Mouse (Mus musculus) thymus, postnatal 36 days (tissue): ENCODE data around the gene Pick1.

Experiments
- DNase-seq, 2 experiments: peaks; one replicate each; pipeline ENCODE4 v3.0.0; 2022; ENCODE audit warnings: mixed read lengths in 2 of 2

Gene Pick1

DNA sequence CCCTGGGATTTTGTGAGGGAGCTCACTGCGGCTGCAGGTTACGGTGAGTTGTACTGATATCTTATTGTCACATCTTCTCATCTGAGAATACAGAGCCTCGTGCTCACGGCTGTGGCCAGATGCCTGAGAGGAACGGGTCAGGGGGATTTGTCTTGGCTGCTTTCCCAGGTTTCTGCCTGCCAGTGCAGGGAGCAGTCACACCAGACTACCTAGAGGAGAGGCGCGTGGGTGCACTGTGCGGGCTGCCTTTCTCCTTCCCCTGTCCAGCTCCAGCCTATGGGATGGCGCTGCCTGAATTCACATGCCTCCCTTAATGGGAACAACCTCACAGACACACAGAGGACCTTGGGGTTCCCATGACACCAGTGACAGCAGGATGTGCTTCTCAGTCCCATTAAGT, 6.3 kb downstream of the Pick1 start:
- DNase-seq, result no peak

GRCm38 (mm10) chr15:79238036-79238435, 9.1 kb downstream of the Pick1 start:
- DNase-seq, result no peak

GRCm38 (mm10) chr15:79242574-79243233, 13.7 kb downstream of the Pick1 start:
- no peak for DNase-seq

- peak; percentile 92 to 94 for DNase-seq
Observed at GRCm38 (mm10) chr15:79243234-79244042, 14.5 kb downstream of the Pick1 start.

GRCm38 (mm10) chr15:79244071-79244893, 15.3 kb downstream of the Pick1 start:
- no peak for DNase-seq

DNA sequence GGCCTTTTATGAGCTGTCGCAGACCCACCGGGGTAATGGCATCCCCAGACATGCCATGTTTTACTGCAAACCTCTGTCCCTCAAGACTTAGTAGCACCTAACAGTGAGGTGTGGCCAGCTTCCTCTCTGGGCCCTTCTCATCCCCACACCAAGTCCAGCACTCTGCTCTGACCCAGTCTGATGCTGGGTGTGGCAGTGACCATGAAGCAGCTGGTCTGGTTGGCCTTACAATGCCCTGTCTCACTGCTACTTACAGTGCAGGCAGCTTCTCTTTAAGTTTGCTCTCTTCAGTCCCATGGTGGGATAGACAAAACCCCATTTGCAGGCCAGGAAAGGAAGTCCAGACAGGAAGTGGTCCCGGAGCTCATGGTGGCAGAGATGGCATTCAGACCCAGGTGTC, 16.3 kb downstream of the Pick1 start:
- no peak for DNase-seq

DNA sequence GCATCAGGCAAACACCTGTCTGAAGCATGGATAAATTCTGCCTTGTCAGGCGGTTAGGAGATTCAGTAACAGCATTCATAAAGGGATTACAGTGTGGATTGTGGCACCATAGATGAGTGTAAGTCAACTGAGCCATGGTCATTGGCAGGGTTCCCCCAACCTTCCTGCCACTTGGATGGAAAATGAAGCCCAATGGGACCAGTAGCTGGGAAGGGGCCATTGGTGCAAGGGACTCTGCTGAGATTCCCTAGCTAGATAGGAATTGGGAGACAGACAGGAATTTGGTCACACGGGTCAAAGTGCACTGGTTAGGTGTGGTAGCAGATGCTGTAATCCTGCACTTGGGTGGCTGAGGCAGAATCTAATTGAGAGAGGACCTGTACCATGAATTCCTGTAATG, 21.3 kb downstream of the Pick1 start:
- no peak for DNase-seq

- no peak for DNase-seq
Observed at GRCm38 (mm10) chr15:79251168-79251567, 22.2 kb downstream of the Pick1 start.

DNA sequence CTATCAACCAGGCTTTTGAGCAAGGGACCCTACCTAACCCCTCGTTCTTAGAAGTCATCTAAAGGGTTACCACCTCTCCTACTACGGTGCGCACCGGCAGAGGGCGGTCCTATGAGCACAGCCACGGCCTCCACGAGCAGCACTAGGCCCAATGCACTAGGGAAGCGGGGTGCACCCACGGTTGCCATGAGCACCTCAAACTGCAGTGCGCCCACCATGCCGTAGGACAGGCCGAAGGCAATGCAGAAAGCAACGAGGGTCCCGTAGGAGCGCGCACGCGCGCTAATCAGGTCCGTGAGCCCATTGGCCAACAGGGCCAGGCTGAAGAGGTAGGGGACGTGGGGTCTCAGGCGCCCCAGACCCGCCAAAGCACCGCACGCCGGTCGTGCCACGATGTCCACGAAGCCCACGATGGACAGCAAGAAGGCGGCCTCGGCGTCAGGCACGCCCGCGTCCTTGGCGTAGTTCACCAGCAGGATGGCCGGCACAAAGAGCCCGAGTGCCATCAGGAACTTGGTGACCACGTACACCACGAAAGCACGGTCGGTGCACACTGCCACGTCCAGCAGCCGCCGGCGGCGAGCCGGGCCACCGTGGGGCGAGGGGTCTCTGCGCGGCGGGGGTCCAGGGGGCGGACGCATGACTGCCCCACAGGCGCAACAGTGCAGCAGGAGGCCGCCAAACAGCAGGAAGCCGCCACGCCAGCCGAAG, 23.0 kb downstream of the Pick1 start:
- no peak for DNase-seq

- no peak for DNase-seq
Observed at GRCm38 (mm10) chr15:79252580-79252979, 23.6 kb downstream of the Pick1 start.

DNA sequence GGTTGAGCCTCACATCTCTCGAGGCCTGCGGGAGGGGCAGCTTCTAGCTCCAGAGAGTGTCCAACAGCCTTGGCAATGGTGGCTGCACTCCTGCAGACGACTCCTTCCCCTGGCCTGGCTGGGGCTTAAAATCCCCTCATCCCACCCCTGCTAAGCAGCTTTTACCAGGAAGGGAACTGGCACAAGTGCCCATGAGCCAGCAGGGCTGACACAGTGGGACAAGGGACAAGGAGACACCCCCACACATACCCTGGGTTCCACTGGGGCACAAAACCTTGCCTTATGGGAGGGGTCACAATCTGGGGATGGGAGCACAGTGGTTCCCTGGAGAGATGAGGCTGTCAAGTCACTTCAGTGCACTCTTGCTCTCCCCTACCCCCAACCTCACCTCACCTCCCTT, 25.7 kb downstream of the Pick1 start, which contains the start of gene Slc16a8:
TSS of gene Slc16a8 (minus strand) at position 101 of the 400 bp plus-strand sequence.
- DNase-seq, result no peak

GRCm38 (mm10) chr15:79258521-79258920, 29.5 kb downstream of the Pick1 start:
- DNase-seq, result no peak

DNA sequence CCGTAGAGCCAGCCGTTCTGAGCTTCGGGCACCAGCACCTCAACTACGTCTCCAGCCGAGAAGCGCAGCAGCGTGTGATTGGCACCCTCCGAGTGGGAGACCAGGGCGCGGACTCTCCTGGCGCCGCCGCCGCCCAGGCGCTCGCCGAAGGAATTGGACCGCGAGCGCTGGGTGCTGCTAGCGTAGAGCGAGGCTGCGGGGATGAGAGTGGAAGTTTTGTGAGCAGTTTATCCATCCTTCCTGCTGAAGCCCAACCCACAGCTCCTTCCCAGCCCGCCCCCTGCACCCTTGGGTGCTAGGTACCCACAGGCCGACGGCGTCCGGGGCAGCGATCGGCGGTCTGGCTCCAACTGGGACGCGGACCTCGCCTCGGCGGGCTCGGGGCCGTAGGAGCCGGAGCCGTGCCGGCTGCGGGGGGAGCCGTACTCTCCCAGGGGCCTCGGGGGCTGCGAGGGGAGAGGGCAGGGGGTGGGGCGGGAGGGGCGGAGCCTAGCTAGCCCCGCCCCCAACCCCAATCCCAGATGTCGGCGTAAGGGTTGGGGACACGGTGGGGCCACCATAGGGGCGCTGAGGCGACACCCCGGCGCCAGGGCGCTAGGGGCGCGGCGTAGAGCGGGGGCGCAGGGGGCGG, 32.2 kb downstream of the Pick1 start:
- DNase-seq, result peak; percentile 19 to 39

DNA sequence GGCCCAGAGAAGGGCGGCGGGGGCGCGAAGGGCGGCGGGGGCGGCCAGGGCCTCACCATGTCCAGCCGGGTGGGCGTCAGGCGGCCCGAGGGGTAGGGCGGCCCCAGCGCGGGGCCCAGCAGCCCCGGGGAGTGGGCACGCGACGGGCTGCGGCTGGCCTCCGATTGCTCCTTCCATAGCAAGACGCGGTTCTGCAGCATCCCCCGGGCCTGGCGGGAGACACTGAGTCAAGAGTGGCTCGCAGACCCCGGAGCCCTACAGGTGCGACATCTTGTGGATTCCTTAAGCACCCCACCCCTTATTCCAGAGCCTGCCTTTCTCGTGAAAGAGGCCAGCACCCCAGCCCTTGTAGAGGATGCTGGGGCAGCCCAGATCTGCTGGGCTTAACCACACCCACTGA, 32.8 kb downstream of the Pick1 start:
- DNase-seq, result no peak

DNA sequence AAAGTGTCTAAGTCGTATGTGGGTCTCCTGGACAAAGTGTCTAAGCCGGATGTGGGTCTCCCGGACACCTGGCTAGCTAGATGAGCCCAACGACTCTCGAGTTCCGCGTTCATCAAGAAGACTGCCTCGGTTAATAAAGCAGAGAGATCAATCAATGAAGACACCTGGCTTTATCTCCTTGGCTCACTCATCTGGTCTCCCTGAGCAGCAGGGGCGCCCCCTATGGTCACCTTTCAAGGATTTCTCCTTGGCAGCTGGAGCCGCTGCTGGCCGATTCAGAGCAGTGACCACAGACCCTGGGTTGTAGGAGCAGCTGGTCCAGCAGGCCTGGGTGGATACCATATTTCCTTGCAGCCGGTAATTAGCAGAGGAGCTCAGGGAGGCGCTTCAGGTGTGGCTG, 33.4 kb downstream of the Pick1 start:
- DNase-seq, result peak in 1 of 2 experiments; percentile 27

GRCm38 (mm10) chr15:79262786-79263309, 33.9 kb downstream of the Pick1 start:
- DNase-seq, result no peak

DNA sequence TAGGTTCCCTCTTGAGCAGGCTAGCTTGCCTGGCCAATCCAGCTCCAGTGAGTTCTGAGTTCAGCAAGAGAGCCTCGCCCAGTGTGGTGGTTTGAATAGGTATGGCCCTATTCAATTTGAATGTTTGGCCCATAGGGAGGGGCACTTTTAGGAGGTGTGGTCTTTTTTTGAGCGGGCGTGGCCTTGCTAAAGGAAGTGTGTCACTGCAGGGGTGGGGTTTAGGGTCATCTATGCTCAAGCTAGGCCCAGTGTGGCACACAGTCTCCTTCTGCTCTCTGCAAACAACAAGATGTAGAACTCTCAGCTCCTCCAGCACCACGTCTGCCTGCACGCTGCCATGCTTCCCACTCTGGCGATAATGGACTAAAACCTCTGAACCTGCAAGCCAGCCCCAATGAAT, 34.8 kb downstream of the Pick1 start:
- no peak for DNase-seq

- peak in 1 of 2 experiments; percentile 22 for DNase-seq
Observed at GRCm38 (mm10) chr15:79265384-79265783, 36.4 kb downstream of the Pick1 start.

GRCm38 (mm10) chr15:79268521-79268920, 39.5 kb downstream of the Pick1 start:
- DNase-seq, result no peak

DNA sequence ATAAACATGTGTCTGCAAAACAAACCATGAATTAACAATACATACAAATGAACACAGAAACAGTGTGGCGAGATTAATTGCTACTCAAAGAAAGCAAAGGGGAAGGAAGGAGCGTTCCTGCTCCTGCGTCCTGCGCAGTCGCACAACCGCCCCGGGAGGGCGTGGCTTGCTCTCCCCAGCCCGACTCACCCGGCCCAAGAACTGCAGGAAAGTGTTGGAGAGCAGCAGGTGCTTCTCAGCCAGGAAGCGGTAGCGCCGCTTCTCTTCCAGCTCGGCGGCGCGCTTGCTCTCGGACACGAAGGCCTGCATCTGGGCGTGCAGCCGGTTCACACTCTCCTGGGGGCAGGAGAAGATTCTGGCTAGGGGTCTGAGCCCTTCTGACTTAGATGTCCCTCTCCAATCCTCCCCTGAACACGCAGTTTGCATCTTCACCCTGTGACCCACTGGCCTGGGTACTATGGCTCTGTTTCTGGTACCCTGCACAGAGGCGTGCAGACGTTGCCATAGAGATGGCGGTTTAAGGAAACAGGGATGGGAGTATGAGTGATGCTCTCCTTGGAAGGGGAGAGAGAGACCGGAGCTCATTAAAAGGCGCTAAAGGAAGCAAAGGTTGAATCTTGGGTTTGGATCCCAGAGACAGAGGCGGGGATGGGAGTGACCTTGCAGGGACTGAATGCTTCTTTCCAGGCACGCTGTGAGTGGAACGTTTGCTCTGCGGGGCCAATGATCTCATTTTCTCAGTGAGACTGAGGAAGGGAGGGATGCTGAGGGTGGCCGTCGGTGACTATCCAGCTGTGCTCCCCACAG, 41.5 kb downstream of the Pick1 start:
- DNase-seq, result peak; percentile 90 to 95
